Mouse (Mus musculus) small intestine, adult 2 months (tissue): Measurements from ENCODE around the gene Hjurp.

Source experiments
- CTCF ChIP-seq: fragments of 200-500 bp; IDR thresholded peaks from 2 replicates; pipeline ENCODE4 v1.5.1; 2012; ENCODE audit warnings: low read depth, mild to moderate bottlenecking, control low read depth, inconsistent platforms, low read length, moderate library complexity, mixed read lengths; ENCODE audit not compliant: insufficient replicate concordance, insufficient read length; ENCODE audit errors: extremely low read depth
- POLR2A ChIP-seq: fragments of 200-500 bp; IDR thresholded peaks from 2 replicates; pipeline ENCODE4 v1.6.1; 2012; ENCODE audit warnings: low read depth, mild to moderate bottlenecking, control low read depth, inconsistent platforms, low read length, moderate library complexity

- TF ChIP-seq CTCF (no peak), POLR2A (no peak)
These were observed 20.2 kb upstream of the Hjurp start for GRCm38 (mm10) chr1:88297480-88298258.
